Mouse (Mus musculus): ENCODE results near the gene Ccdc141.

DNA sequence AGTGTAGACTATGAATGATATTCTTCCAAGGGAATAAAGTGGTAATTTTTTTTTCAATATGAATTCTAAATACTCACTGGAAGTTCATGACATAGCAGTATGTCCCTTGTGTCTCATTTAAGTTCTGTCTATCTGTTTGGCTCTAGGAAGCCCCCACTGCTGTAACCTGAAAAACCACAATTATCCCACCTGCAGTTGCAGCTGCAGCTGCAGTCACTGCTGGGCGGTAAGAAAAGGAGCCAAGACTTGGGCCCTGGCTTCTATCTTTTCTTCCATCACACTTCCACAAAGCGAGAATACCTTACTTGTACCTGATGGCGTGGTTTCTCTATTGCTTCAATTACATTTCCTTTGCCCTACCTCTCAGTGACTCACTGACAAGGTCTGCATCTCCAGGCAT lies 17.1 kb upstream of the Ccdc141 start:
- TF ChIP-seq CTCF (IDR thresholded peaks at IDR 0.05) (no peak), EP300 (IDR thresholded peaks at IDR 0.05) (no peak)
